Mouse (Mus musculus): ENCODE results near the gene Immp2l.

Immp2l gene

DNA sequence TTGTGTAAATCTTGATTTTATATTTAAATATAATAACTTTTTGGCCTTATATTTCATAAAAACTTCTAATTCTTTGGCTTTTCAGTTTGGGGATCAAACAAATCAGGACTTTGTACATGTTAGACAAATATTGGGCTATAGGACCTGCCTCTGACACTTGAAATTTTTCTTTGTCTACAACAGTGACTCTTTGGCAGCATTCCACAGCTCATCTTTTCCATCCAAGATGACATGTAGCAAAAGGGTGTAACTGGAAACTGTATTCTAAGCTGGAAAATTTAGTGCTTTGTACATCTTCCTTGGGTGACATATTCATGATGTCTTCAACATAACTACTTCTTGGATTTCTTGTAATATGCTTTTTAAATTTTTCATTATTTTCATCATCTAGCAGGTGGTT lies 404.9 kb downstream of the Immp2l start:
- DNase-seq (ENCODE audit: low spot score), result no peak

DNA sequence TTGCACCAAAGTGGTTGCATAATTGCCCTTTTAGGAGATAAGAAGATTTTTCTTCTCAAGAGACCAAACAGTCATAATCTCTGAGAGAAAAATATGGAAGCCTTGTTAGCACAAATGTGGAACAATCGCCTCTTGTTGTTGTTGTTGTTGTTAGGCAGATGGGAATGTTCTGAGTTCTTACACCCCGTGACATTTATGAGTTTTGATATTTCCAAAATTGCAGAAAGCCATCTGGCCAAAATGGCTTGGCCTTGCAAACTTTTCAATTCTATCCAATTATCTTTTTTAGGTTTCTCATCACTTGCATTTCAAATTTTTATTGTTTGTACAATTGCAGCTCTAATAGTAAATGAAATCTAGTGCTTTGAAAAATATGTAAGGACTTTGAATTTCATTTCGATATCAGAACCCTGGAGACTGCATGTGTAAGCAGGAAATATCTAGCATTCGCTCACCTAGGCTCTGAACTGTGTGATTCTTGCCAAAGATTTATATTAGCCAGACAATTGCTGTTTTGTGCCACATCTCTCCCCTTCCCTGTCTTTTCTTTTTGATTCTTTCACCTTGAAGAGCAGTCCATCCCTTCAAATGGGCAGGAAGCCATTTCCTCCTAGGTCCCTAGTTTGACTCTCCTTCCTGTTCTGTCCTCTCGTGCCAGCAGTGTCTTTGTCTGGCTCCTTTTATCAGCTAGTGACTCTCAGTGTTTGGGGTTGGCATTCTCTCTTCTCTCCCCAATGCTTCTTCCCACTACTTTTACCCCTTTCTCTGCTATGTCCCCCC lies 412.5 kb downstream of the Immp2l start:
- no peak for DNase-seq (ENCODE audit: low spot score)

DNA sequence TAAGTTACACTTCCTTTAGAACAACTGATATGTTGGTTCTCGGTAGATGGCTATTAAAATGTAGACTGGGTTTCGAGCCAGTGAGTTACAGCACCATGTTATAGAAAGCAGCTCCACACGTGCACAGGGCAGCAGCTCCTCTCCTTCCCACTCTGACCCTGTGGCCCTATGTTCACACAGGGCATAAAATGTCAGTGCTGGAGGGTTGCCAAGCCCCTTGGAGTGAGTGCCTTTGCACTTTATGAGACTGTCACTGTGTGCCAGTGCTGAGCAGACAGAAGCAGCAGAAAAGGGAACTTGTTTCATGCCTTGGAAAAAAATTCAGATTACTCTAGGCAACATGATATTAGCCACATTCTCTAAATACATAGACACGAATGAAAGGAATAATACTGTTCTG lies 414.6 kb downstream of the Immp2l start:
- DNase-seq (ENCODE audit: low spot score), result no peak

DNA sequence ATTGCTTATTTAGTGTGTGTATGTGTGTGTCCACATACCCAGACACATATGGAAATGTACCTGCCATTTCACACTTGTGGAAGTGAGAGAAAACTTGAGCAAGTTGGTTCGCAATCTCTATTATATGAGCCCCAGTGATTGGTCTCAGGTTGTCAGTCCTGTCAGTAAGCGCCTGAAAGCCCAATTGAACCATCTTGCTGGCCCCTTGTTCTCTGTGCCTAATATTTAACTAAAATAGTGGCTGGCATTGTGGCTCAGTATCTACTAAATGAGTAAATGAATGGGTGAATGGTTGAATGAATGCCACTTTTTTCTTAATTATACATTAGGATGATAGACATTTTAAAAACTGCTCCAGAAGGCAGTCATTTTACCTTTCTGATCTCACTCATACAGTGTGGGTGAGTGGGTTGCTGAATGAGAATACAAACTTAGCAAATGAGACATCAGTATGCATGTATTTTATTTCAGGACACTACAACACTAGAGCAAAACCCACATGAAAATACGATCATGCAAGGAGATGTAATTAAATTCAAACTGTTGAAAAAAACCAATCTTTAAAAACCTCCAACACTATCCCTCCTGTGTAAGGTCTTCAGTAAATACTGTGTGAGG lies 444.6 kb downstream of the Immp2l start:
- DNase-seq (ENCODE audit: low spot score), result no peak

DNA sequence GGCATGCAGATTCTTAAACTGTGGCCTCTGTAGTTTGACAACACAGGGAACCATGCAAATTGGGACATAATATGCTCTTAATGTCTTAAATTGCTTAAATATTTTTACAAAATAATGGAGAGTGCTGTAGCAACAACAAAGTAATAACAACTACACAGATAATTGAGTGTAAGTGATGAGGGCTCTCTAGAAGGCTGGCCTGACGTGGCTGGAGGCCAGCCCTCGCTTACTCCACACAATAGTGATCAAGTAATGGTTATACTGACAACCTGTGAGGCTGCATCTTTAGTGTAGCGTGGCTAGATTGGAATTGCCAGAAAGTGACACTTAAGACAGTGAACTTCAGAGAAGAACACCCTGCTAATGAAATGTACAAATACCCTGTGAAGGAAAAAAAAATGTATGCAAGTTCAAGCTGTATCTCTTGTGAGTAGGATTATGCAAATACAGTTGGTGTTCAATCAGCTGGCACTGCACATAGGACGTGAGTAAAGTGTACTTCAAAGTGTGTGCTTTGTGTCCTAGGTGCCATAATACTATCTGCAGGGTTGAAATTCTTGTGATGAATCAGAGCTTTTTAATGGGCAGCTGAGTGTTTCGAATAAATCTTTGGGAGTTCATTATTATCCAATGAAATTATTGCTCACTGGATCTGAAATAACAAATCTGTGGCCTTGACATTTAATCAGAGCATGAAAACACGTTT lies 445.4 kb downstream of the Immp2l start:
- no peak for DNase-seq (ENCODE audit: low spot score)

DNA sequence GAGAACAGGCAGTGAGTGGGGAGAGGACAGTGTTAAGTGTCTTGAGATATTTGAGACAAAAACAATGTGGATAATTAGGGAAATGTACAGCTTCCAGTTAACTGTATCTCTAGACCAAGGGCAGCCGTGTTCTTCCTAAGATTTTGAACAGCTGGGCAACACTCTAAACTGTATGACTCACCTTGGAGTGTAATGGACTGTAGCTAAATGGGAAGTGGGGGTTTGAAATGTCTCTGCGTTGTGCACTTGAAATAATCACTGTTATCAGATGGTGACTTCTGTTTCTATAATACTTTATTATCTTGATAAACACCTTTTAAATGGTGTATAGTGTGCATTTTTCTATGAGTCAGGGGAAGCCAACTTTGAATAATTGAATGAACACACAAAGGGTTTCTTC lies 457.6 kb downstream of the Immp2l start:
- DNase-seq (ENCODE audit: low spot score), result no peak

DNA sequence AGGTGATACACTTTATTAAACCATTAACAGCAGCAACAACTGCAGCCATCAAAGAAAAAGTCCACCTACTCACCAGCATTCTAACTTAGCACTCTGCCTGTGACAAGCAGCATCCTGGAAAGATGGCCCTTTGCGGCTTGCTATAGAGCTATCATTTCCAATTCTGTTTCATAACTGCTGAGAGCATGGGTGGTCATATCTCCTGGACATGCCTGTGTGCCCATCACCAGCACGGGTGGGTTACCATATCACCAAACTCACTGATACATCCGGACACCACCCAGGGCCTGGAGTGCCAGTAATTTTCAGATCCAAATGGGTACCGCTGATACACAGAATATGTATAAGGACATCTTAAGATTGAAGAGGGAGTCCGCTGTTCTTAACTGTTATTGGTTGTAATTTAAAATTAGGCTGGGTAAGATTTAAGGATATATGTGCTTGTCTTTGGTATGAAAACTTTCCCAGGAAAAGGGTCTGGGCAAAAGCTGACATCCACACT lies 459.3 kb downstream of the Immp2l start:
- no peak for DNase-seq (ENCODE audit: low spot score)

DNA sequence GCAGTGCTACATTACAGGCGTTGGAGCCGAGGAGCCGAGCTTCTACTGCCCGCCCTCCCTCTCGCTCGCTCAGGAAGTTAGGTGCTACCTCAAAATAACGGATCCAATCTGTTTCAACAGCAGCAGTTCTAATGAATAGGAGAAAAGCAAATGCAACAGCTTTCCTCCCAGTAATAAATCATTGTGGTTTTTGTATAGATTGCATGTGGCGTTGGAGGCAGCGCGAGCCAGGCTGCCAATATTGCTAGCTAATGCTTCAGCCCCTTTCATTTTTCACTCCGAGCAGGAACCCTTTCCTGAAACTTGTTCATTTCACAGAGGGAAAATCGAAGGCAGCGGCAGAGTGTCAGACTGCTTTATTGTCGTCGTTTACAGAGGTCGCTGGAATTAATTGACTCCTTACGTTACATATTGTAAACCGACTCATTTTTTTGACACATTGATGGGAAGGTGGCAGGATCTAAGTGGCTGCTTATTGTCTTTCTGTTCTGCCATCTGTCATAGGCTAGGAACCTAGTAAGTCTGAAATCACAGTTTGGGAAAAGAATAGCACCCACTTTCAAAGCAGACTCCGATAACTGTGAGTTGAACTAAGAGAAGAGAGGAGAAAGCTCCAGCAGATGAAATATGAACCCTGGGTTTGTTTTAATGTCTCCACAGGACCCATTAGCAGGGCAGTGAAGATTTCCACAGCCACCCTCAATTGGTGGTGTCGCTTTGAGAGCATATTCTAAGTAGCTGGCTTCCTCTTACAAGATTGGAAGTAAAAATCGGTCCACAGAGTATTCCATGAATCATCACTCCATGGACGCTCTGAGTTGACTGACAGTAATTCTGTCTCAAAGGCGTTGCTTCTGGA lies 459.9 kb downstream of the Immp2l start:
- DNase-seq (ENCODE audit: low spot score), result peak; percentile 49

DNA sequence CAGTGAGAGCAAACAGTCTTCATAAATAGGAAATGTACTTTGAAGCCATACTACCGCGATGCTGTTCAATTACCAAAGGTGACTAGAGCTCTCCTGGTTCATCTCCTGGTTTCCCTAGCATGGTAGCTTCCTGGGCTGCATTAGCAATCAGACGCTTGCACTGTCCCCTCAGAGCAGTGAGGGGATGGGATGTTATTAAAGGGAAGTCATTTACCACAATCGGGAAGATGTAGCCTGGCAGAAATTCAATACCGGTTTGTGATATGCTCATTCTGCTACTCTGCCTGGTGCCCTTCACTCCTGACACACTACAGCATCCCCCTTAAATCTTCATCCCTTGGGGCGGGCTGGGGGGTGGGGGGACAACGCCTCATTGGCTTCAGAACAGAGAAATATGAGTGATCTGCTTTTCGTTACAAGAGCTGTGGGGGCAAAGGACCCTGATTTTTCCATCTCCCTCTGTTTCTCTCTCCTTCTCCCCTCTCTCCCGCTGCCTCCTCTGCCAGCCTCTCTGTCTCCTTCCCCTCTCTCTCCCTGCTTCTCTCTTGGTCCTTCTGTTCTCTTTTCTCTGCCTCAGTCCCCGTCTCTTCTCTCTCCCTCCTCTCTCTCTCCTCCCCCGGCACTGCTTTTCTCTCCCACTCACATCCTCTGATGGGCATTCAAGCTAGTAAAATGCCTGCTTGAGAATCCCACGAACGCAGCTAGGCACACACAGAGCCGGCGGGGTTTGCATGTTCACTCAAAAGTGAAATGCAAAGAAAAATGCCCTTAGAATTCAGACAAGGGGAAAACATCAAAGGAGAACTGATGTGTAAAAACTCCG lies 461.0 kb downstream of the Immp2l start:
- DNase-seq (ENCODE audit: low spot score), result peak; percentile 52

DNA sequence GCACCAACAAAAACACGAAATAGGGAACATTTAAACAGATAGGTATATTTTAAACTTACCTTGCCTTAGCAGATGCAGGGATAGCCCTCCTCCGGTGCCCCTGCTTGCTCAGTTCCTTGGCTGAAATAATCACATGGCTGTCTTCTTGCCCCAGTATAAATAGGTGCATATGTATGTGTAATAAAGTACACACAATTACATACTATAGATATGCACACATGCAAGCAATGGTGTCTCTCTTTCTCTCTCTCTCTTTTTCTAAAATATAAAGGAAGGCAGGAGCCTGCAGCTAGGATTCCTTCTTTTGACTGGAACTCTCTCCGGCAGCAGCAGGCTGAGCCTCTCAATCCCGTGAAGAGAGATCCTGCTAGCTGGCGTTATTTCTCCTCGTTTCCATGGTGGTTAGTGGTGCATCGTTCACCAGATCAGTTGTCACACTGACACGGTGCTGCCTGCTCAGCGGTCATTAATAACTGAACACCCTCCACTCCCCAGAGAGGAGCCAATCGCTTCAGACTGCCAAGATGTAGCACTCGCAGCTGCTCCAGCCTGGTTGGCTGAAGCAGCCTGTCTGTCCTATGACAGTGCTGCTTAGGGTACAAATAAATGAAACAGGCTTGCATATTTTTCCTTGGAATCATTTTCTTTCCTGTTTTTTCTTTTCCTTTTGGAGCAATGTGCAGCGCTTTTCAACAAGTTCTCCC lies 461.8 kb downstream of the Immp2l start:
- DNase-seq (ENCODE audit: low spot score), result peak; percentile 77

DNA sequence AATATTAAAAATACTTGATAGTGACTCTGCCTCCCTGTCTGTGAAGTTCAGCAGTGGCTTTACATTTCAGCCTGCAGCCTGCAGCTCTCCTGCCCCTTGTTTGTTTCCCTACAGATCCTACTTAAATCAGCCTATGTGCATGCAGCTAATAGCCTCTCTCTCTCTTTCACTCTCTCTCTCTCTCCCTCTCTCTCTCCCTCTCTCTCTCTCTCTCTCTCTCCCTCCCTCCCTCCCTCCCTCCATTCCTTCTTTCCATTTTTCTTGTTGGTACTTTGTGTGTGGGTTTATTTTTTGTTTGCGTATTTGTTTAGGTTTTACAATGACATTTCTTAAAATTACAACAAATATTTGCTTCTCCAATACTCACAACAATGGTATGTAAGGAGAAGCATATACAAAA lies 462.4 kb downstream of the Immp2l start, which contains the start of gene Lrrn3:
Lrrn3 (minus strand) TSS at position 101 of the 400 bp plus-strand sequence.
- DNase-seq (ENCODE audit: low spot score), result no peak

DNA sequence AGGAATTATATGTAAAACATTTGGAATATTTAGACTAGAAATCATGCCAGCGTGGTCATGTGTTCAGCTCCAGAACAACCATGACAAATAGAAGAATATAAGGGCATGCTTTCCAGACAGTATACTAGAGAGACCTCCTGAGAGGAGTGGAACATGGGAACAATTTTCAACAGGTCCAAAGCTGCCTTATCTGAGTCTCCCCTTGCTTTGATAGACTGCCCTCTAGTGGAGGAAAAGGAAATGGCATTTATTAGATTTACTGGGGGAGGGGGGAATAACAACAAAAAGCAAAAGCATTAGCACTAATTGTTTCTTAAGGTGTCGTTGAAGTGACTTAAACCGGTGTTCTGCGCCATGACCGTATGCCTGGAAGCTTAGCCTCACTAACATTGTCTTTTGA lies 463.1 kb downstream of the Immp2l start:
- DNase-seq (ENCODE audit: low spot score), result peak; percentile 83

DNA sequence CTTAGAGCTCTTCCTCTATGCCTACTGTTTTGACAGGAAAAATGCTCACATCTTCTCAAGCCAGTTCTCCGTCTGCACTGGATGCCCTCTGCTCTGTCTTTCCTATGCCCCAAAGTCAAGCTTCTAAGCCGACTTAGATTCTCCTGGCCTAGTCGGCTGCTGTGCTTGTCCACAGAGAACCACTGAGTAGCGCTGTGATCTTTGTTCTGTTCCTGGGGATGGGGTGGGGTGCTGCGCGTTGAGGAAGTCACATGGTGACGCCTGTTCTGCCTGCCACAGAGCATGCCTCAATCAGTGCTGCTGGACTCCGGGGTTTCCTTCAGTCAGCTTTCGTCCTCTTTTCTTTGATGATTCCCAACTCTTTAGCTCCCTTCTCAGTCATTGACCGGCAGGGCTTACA lies 470.7 kb downstream of the Immp2l start:
- DNase-seq (ENCODE audit: low spot score), result peak; percentile 11

DNA sequence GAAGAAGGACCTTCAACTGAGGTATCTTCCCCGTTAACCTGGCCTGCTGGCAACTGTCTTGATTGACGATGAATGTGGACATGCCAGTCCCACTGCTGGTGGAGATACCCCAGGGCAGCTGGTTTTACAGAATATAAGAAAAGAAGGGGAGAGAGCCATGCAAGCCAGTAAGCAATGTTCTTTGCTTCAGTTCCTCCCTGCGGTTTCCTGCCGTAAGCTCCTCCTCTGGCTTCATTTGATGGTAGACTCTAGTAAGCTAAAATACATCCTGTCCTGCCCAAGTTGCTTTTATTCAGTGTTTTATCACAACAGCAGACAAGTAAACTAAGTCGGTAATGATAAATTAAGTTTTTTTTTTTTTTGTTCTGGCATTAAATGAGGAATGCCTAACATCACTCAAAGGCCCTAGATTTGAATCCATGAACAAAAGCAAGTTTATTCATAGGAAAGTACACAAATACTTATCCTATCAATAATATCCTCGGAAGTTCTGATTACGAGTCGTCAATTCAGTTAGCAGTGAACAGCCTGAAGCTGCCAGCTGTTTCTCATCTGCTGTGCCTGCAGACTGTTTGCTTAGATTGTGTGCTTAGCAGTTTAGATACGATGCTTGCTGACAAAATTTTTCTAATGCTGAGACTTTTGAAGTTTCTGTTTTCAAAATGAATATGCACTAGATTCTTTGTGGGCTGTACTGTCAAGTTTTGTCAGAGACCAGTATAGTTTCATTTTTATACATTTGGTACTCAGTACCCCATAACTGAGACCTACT lies 476.3 kb downstream of the Immp2l start:
- no peak for DNase-seq (ENCODE audit: low spot score)

DNA sequence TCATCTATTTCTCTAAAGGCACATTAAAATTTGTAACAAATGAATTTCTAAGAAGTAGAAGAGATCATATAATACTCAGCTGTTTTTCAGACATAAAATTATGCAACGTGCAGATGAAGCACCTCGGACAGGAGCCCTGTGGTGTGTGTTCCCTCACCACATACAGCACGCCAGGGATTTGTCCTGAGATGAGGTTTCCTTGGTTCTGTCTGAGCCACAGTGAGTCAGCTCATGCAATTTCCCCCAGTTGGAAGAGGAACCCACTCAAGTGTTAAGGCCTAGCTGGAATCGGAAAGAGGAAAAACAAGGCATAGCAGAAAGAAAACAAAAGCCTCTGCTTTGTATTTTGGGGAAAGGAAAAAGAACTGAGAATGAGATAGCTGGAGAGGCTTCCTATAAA lies 484.7 kb downstream of the Immp2l start:
- no peak for DNase-seq (ENCODE audit: low spot score)

DNA sequence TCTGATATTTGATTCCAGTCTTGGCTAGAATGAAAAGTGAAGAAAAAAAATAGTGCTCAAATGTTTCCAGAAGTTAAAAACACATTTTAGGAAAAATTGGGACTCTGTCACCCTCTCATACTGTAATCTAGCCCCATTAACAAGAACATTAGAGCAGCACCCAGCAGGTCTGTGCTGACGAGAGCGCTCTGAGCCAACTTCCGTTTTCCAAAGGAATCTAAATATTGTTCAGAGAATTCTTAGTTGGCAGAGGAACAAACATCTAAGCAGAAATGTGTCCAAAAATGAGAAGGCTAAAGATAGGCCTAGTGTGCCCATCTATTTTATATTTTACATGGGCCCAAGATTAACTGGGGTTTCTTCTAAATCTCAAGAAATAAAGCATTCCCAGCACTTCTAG lies 486.7 kb downstream of the Immp2l start:
- DNase-seq (ENCODE audit: low spot score), result no peak

DNA sequence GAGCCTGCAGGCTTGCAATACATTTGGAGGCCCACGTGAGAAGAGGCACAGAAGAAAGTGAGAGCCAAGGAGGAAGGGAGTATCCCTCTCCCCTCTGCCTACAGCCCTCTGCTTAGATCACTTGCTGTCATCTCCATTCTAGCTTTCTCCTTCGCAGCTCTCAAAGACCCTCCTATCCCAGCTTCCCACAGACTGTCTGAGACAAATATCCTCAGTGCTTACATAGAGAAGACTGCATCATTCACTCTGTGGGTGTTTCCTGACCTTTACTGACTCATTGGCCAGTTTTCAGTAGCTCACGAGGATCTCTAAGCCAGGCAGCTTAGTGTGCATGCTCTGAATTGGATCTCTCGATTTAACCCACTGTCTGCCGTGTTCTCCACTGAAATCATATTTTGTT lies 495.0 kb downstream of the Immp2l start:
- DNase-seq (ENCODE audit: low spot score), result no peak

DNA sequence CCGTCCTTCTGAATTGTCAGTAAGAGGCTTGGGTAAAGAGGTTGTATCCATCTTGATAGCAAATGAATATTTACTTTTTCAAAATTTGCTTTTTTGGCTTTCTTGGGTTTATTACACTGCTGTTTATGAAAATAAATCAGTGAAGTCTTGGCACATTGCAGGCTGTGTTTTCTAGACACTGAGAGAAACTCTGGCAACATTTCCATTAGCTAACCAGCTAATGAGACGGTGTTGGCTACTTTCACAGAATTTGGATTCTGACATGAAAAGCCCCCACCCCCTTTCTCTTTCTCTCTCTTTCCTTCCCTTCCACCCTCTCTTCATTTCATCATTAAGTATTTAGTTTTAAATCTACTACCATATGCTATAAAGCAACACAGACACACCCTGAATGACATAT lies 496.4 kb downstream of the Immp2l start:
- no peak for DNase-seq (ENCODE audit: low spot score)

DNA sequence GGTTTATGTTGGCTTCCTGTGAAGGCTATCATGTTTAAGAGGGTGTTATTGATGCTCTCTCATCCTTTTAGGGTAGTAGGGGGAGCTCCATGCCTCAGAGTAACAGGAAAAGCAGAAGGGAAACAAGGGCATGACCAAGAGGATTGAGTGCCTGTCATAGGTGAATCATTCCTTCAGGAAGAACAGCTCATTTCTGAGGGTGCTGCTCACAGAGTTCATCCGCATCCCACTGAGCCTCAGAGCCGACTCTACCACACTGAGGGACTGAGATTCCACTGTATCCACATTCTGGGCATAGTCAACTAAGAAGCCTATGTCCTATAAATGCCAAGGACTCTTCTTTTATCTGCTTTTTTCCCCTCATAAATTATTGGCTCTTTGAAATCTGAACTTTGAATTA lies 497.8 kb downstream of the Immp2l start:
- DNase-seq (ENCODE audit: low spot score), result no peak

DNA sequence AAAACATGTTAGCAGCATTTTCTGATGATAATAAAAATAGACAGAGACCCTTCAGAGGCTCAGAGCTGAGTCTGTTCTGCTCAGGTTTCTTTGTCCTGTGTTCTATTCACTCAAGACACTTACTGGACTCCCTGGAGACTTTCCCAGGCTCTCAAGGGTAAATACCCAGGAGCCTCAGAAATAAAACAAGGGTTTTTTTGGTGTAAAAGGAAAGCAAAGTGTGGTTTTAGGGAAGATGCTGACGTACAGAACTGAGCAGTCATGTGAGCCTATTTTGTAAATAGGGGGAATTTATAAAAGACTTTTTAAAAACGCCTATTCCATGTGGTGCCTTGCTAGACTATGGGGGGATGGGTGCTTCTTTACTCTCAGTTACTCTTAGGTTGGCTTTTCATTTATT lies 502.8 kb downstream of the Immp2l start:
- DNase-seq (ENCODE audit: low spot score), result peak; percentile 18
